Mouse (Mus musculus): ENCODE results near the gene Laptm5. TPM values are rescaled to one million over a fixed set of nuclear protein-coding genes. Genes with fewer than 3 reads are reported as not detected.

Gene Laptm5
- total RNA-seq, 2 experiments from 2014 or later = 8.0 to 8.1 TPM

DNA sequence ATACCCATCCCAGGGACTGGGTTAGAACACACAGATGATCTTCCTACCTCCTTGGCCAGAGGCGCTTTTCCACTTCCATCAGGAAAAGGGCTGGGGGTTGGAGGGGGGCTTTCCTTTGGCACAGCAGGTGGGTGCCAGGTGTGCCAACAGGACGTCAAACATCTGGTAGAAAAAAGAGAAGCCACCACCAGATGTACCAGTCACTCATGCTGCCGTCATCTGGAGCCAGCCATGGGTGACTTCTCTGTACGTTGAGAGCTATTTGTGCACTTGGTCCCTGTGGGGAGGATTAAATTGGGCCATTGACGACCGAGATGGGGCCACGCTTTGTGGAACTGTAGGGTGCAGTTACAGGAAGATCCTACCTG is 2.7 kb downstream of the Laptm5 start:
- intact Hi-C loops (cut with DNase I; ENCODE audit: low total_unique reads) = no loop called here
- DNase-seq = no peak

GRCm38 (mm10) chr4:130916639-130917038 is 3.7 kb downstream of the Laptm5 start:
- intact Hi-C loops (cut with DNase I; ENCODE audit: low total_unique reads) = no loop called here
- no peak for DNase-seq

- intact Hi-C loops (cut with DNase I; ENCODE audit: low total_unique reads) = no loop called here
- no peak for DNase-seq
Measured at GRCm38 (mm10) chr4:130917564-130917963, 4.6 kb downstream of the Laptm5 start.

DNA sequence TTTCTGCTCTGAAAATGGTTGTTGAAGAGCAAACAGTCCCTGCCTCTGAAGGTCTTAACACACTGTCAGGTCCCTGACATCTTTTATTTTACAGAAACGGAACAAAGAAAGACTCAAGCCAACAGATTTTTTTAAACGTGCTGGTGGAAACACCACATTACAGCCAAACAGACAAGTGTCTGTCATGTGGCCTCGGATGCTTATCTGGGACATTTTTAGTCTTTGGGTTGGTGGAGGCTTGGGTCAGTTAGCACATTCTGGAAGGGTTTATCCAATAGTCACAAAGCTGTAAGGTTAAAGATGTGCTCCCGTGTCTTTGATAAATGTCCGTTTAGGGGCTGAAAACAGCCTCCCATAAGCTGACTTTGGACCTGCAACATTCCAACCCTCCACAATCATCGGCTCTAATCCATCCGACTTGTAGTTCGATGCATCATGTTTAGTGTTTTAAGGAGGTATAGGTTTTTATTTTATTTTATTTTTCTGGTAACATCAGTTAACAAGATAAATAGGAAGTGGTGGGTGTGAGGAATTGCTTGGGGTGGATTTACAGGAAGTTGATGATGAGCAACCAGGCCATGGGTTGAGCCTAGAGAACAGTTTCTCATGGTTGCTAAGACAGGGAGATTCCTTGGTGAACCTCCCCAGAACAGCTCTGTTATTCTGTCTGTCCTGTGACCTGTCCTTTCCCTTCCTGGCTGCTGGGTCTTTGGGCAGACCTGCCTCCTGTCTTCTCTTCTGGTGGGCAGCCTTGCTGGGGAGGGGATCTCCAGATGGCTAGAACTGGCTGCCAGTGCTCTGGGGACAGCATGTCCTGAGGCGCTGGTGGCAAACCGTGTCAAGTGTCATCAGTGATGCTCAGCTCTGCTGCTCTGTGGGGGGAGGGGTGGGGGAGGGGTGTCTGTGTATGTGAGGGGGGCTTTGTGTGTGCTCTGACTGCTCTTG is 6.2 kb downstream of the Laptm5 start:
- intact Hi-C loops (cut with DNase I; ENCODE audit: low total_unique reads) = no loop called here
- DNase-seq = no peak

- DNase-seq = no peak
- intact Hi-C loops (cut with DNase I; ENCODE audit: low total_unique reads) = no loop called here
Measured at GRCm38 (mm10) chr4:130919750-130920356, 6.9 kb downstream of the Laptm5 start.

GRCm38 (mm10) chr4:130920951-130921693 is 8.2 kb downstream of the Laptm5 start:
- intact Hi-C loops (cut with DNase I; ENCODE audit: low total_unique reads) = no loop called here
- no peak for DNase-seq

GRCm38 (mm10) chr4:130921986-130922385 is 9.1 kb downstream of the Laptm5 start:
- DNase-seq = no peak
- intact Hi-C loops (cut with DNase I; ENCODE audit: low total_unique reads) = no loop called here

GRCm38 (mm10) chr4:130926274-130926673 is 13.3 kb downstream of the Laptm5 start:
- intact Hi-C loops (cut with DNase I; ENCODE audit: low total_unique reads) = no loop called here
- no peak for DNase-seq

DNA sequence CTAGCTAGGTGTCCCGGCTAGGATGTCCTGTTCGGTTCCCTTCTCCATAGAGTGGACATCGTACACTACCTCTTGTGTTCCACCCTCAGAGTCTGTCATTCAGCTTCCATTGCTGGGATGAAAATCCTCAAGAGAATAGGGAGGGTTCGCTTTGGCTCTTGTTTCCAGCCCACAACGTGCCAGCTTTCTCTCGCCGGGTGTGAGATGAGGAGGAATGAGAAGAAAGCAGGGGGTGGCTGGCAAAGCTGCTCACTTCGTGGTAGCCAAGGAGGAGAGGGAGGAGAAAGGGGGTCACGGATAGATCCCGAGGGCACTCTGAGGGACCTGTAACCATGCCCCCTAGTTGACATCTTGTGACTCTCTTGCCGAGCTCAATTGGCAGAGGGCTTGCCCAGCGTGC is 14.9 kb downstream of the Laptm5 start:
- intact Hi-C loops (cut with DNase I; ENCODE audit: low total_unique reads) = no loop called here
- DNase-seq = no peak

DNA sequence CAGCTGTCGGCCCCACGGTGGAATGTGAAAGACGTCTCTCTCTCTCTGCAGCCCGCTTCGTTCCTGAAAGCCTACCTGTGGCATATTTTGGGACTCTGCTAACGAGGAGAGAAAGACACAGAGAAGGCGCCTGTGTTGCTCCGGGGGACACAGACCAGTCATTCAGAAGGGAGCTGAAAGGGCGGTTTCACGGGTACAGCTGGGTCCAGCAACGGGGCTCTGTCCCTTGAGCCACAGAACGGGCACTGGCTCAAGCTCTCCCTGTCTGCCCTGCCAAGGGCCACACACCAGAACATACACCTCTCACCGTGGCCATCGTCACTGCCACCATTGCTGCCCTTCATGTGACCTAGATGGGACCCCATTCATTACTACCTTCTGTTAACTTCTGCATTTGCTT is 29.7 kb downstream of the Laptm5 start:
- no peak for DNase-seq
- intact Hi-C loops (cut with DNase I; ENCODE audit: low total_unique reads) = no loop called here

DNA sequence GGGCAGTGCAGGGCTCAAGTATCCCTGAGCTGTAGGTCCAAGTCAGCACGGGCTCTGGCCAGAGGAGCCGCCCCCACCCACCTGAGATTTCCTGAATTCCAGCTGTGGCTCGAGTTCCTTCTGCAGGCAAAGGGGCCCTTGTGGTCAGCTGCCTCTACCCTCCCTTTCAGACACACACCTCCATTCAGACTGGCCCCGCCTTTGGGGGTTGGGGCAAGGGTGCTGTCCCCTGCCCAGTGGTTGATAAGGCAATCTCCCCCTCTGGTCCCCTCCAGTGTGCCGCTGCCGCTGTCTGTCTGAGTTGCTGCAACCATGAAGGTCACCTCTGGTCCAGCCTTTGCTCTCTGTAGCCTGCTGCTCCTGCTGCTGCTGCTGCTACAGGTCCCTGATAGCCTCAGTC is 31.2 kb downstream of the Laptm5 start, which contains the start of gene Matn1:
Gene Matn1, plus strand, starts transcription at position 274 of the 400 bp plus-strand sequence.
- intact Hi-C loops (cut with DNase I; ENCODE audit: low total_unique reads) = no loop called here
- no peak for DNase-seq

GRCm38 (mm10) chr4:130944779-130945178 is 31.9 kb downstream of the Laptm5 start:
- intact Hi-C loops (cut with DNase I; ENCODE audit: low total_unique reads) = loop anchor here (5.0 kb wide), 2 partner anchors 47 to 157 kb away; no protein-coding TSS in a partner anchor
- no peak for DNase-seq

DNA sequence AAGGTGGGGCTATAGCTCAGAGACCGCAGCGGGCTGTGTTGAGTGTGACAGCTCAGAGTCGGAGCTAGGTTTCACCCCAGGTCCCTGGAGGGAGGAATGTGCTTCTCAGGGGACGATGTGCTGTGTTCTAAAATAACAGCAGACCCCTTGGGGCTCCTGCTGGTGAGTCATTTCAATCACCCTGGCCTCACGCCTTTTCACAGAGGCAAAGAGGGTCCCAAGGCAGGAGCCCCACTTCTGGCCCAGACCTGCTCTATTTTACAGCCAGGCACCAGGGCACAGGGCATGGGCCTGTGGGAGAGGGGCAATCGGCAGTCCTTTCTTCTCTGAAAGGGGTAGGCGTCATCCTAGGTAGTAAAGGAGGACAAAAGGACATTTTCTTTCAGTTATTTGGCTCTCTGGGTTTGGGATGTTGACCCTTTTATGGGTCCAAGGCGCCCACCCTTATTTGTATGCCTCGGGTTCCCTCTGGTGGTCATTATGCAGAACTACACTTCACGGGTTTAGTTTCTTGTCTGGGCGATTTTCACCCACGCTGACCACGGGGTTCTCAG is 34.2 kb downstream of the Laptm5 start:
- DNase-seq = no peak
- intact Hi-C loops (cut with DNase I; ENCODE audit: low total_unique reads) = loop anchor here (5.0 kb wide), 2 partner anchors 50 to 160 kb away; no protein-coding TSS in a partner anchor

DNA sequence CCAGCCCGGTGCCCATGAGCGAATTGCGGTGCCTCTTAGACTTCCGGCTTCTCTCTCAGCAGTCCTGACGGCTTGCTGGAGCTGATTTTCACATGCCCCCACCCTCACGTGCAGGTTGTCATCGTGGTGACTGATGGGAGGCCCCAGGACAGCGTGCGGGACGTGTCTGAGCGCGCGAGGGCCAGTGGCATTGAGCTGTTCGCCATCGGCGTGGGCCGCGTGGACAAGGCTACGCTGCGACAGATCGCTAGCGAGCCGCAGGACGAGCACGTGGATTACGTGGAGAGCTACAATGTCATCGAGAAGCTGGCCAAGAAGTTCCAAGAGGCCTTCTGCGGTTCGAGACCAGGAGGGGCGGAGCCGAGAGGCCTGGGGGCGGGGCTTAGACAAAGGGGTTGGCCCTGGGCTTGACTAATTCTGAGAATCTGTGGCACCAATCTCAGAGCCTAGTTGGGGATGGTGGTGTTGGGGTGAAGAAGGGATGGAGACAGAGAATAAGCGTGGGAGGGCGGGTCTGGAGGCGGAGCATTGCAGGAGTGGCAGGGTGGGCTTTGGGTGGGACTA is 37.0 kb downstream of the Laptm5 start:
- intact Hi-C loops (cut with DNase I; ENCODE audit: low total_unique reads) = loop anchor here (5.0 kb wide), 2 partner anchors 53 to 163 kb away; no protein-coding TSS in a partner anchor
- DNase-seq = no peak

- intact Hi-C loops (cut with DNase I; ENCODE audit: low total_unique reads) = no loop called here
- no peak for DNase-seq
Measured at GRCm38 (mm10) chr4:130952531-130952930, 39.6 kb downstream of the Laptm5 start.

- no peak for DNase-seq
- intact Hi-C loops (cut with DNase I; ENCODE audit: low total_unique reads) = no loop called here
Measured at GRCm38 (mm10) chr4:130957156-130957555, 44.2 kb downstream of the Laptm5 start.

GRCm38 (mm10) chr4:130958812-130959211 is 45.9 kb downstream of the Laptm5 start:
- no peak for DNase-seq
- intact Hi-C loops (cut with DNase I; ENCODE audit: low total_unique reads) = no loop called here

- intact Hi-C loops (cut with DNase I; ENCODE audit: low total_unique reads) = loop anchor here (5.0 to 10.0 kb wide), 3 partner anchors 195 to 878 kb away; partner anchors contain the start of gene Ptpru
Measured at GRCm38 (mm10) chr4:130959678-130960077, 46.8 kb downstream of the Laptm5 start.

DNA sequence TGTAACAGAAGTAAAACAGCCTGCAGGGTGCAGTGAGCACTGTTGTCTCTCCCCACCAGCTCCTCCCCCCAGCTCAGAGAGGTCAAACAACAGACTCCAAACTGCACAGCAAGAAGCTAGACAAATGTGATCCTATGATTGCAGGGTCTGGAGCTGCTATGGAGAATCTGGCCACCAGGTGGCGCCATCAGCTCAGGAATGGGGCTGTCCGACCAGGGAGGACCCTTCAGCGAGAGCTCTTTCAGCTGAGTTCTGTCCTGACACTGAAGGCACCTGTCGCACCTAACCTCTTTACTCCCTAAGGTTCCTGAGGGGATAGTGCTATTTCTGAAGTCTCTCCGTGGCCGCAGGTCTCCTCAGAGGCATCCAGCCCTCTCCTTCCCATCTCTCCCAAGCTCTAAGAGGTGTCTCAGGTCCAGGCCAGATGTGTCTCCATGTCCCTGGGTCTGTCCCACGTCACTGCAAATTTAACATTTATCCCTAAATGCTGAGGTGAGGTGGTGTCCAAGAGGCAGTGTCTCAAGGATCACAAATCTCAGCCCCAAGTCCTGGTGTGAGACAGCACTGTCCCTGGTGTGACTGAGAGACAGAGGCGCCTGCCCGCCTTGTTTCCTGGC is 47.3 kb downstream of the Laptm5 start:
- DNase-seq = peak; percentile 71
- intact Hi-C loops (cut with DNase I; ENCODE audit: low total_unique reads) = loop anchor here (5.0 to 10.0 kb wide), 3 partner anchors 195 to 877 kb away; partner anchors contain the start of gene Ptpru

More at GRCm38 (mm10) chr4:130959678-130960077, 46.8 kb downstream of the Laptm5 start:
- DNase-seq = no peak

Data from gastrocnemius, postnatal 14 days (tissue).